Mouse (Mus musculus) midbrain, embryonic 14.5 days (tissue): ENCODE measurements around the gene Tprg. TPM values are rescaled to one million over a fixed set of nuclear protein-coding genes. Genes with fewer than 3 reads are reported as not detected.

Source experiments
- ATAC-seq: fragments of 200-750 bp; cut with Nextera tagmentation; 2 replicates; pipeline ENCODE4 v1.8.0; 2017; ENCODE audit warnings: moderate number of reproducible peaks, moderate library complexity; ENCODE audit not compliant: low FRiP score, low TSS enrichment
- DNase-seq: peaks from one replicate; pipeline ENCODE4 v3.0.0-alpha.2; 2015
- H3K27ac ChIP-seq: fragments of 300-500 bp; sonication (generic); replicated peaks from 2 replicates; pipeline ENCODE4 v1.5.1; 2014; ENCODE audit warnings: mild to moderate bottlenecking, low read depth, low read length, moderate library complexity
- H3K27me3 ChIP-seq: fragments of 300-500 bp; sonication (generic); 2 replicates; pipeline ENCODE4 v1.6.1; 2014; ENCODE audit warnings: low read length, control low read depth, mixed read lengths; ENCODE audit not compliant: control insufficient read depth, insufficient read depth
- H3K36me3 ChIP-seq: fragments of 300-500 bp; sonication (generic); 2 replicates; pipeline ENCODE4 v1.6.1; 2014; ENCODE audit warnings: low read length, control low read depth; ENCODE audit not compliant: control insufficient read depth, insufficient read depth
- H3K4me1 ChIP-seq: fragments of 300-500 bp; sonication (generic); 2 replicates; pipeline ENCODE4 v1.6.1; 2014; ENCODE audit warnings: mild to moderate bottlenecking, antibody characterized with exemption, low read length, control low read depth; ENCODE audit not compliant: control insufficient read depth, insufficient read depth
- H3K4me2 ChIP-seq: fragments of 300-500 bp; sonication (generic); 2 replicates; pipeline ENCODE4 v1.6.1; 2014; ENCODE audit warnings: mild to moderate bottlenecking, low read length, moderate library complexity
- H3K4me3 ChIP-seq: fragments of 300-500 bp; sonication (generic); replicated peaks from 2 replicates; pipeline ENCODE4 v1.5.1; 2014; ENCODE audit warnings: low read depth, low read length
- H3K9ac ChIP-seq: fragments of 300-500 bp; sonication (generic); replicated peaks from 2 replicates; pipeline ENCODE4 v1.6.1; 2014; ENCODE audit warnings: mild to moderate bottlenecking, low read length, moderate library complexity
- H3K9me3 ChIP-seq: fragments of 300-500 bp; sonication (generic); 2 replicates; pipeline ENCODE4 v1.6.1; 2016; ENCODE audit warnings: low read length, control low read depth, mixed read lengths; ENCODE audit not compliant: control insufficient read depth
- WGBS: fragments of 180-500 bp; shearing (Covaris S2); extraction: QIAGEN DNeasy Blood & Tissue Kit; methylation state at CpG from one replicate; pipeline ENCODE4 v1.1.7; 2014; 5-methylcytosine and 5-hydroxymethylcytosine counted together
- polyA plus RNA-seq: library from polyadenylated mRNA; unstranded; fragments of >200 nt; fragmentation: Nextera tagmentation; extraction: Ambion mirVana; gene quantifications from 2 replicates; pipeline ENCODE4 v1.2.1, GENCODE M21; 2014

The Tprg gene
- polyA plus RNA-seq, 1 experiment from 2014 or later = not detected

DNA sequence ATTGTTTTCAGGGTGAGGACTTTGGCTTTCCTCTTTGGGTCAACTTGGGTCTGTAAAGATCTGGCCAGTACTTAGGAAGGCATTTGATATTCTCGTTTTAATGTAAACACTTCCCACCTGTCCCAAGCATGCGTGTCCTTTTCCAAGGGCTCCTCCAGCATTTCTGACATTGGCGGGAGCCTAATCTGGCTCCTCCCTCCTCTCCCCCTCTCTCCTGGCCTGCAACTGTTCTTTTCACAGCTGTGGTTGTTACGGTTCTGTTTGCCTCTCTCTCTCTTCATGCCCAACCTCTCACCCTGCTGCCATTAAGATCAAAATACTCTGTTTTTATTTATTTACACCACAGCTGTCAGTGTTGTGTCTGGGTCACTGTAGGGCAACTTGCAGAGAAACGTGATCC, 182.0 kb downstream of the Tprg start:
- DNase-seq (no peak), ATAC-seq (no peak)
- no peak overlapping the region for H3K27ac ChIP-seq
- no peaks in the 10 kb centered on the region for H3K9me3 ChIP-seq
- 76% methylated on average over 5 of the region's 5 CpGs for WGBS
- H3K4me2 ChIP-seq = no peak overlapping the region
- no peaks in the 10 kb centered on the region for H3K27me3 ChIP-seq
- H3K4me3 ChIP-seq = no peak overlapping the region
- no peaks in the 10 kb centered on the region for H3K36me3 ChIP-seq
- H3K4me1 ChIP-seq = no peaks in the 10 kb centered on the region
- no peak overlapping the region for H3K9ac ChIP-seq
